Mouse (Mus musculus): Measurements from ENCODE around the gene Nup93. TPM values are rescaled to one million over a fixed set of nuclear protein-coding genes. Genes with fewer than 3 reads are reported as not detected.

Nup93 gene
- polyA plus RNA-seq, 1 experiment from 2014 or later = 99.9 TPM

DNA sequence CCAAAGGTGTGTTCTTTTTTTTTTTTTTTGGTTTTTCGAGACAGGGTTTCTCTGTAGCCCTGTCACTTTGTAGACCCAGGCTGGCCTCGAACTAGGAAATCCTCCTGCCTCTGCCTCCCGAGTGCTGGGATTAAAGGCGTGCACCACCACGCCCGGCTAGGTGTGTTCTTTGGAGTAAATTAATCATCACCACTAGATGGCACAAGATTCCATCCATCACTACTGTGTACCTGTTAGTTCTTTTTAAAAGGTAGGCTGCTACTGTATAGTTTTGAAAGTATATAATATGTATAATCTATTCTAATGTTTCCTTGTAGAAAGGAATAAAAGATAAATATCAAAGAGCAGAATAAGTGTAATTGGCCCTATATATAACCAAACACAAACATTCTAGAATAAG, 63.9 kb downstream of the Nup93 start:
- ATAC-seq (ENCODE audit: borderline replicate concordance, extremely low read depth, low FRiP score, low TSS enrichment) = no peak
- no peak overlapping the region for H3K27ac ChIP-seq
- H3K27me3 ChIP-seq = no peaks in the 10 kb centered on the region
- no peaks in the 10 kb centered on the region for H3K9me3 ChIP-seq
- no peak overlapping the region for H3K9ac ChIP-seq
- 86% methylated on average over 6 of the region's 6 CpGs for WGBS
- no peaks in the 10 kb centered on the region for H3K36me3 ChIP-seq
- H3K4me1 ChIP-seq = peaks cover 18% of the 10 kb centered on the region
- no peak overlapping the region for H3K4me3 ChIP-seq
- no peak overlapping the region for H3K4me2 ChIP-seq

DNA sequence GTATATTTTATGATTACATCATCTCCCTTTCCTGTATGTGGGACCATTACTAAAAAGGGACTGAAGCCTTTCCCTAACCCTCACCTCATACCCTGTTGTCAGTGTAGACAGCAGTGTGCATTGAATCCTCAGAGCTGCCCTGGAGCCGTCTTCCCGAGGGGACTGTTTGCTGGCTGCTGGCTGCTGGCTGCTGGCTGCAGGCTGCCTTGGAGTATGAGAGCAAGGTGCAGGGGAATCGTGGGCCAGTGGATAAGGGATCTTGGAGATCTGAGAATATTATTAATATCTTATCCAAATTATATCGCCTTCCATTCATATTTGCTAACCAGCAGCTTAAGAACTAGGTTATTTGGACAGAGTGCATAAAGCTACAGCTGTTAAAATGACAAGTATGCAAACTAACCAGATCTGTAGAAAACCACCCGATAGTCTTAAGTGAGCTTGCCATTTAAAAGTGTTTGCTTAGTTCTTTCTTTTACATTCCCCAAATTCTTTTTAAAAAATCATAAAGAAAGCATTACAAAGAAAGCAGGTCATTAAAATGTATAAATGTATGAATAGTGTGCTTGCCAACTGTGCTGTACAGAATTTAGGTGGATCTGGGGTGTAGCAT, 65.7 kb downstream of the Nup93 start:
- no peak for ATAC-seq (ENCODE audit: borderline replicate concordance, extremely low read depth, low FRiP score, low TSS enrichment)

DNA sequence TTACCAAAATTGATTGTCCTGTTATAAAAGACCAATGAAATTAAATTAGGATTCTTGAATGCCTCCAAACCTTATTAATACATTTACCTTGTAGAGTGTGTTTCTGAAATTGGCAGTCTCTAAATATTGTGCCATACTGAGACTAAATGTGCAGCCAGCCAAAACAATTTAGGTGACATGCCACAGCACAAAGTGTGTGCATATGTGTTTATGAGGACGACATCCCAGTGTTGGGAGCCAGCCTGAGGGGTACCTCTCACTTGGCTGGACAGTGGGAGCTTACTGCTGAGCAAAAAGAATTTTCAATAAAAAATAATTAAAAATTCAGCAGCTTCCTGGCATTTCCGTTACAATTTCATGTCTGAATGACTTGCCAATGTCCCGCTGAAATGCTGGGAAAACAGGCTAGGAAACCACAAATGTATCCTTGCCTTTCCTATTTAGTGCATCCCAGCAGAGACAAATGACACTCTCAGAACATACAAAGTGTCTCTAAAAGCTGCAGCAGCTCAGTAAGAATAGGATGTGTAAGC, 68.2 kb downstream of the Nup93 start:
- Histone ChIP-seq H3K4me1 (peaks cover 20% of the 10 kb centered on the region), H3K27ac (no peak overlapping the region), H3K27me3 (no peaks in the 10 kb centered on the region), H3K4me3 (no peak overlapping the region), H3K9me3 (no peaks in the 10 kb centered on the region), H3K4me2 (no peak overlapping the region), H3K36me3 (no peaks in the 10 kb centered on the region), H3K9ac (no peak overlapping the region)
- no peak for ATAC-seq (ENCODE audit: borderline replicate concordance, extremely low read depth, low FRiP score, low TSS enrichment)
- 91% methylated on average over 3 of the region's 3 CpGs for WGBS

More for the DNA sequence above, 65.7 kb downstream of the Nup93 start:
- Histone ChIP-seq H3K36me3 (no peaks in the 10 kb centered on the region), H3K4me1 (peaks cover 20% of the 10 kb centered on the region), H3K9ac (no peak overlapping the region), H3K9me3 (no peaks in the 10 kb centered on the region), H3K4me3 (no peak overlapping the region), H3K27me3 (no peaks in the 10 kb centered on the region), H3K4me2 (peak overlapping the region; percentile 20; the same call in 1 of the 2 replicates), H3K27ac (peak overlapping the region; percentile 81)
- 36% methylated on average over 5 of the region's 5 CpGs for WGBS

DNA sequence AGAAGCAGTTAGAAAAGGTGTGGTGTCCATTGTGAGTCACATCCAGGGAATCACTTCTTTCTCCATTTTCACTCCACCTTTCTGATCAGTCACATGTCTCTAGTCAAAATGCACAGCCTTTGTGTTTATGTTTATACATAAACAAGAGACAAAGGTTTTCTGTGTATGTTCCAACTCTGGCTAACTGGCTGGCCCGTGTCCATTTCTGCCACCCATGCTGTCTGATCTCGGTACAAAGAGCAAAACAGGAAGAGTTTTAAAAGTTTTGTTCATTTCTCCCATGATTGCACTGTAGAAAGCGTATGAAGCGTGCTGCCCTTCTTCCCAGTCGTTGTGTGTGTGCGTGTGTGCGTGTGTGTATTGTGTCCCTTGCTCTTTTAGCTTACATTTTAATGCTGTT, 69.8 kb downstream of the Nup93 start:
- H3K4me1 ChIP-seq = peaks cover 20% of the 10 kb centered on the region
- H3K27ac ChIP-seq = no peak overlapping the region
- no peaks in the 10 kb centered on the region for H3K9me3 ChIP-seq
- no peaks in the 10 kb centered on the region for H3K27me3 ChIP-seq
- H3K9ac ChIP-seq = no peak overlapping the region
- no peak overlapping the region for H3K4me3 ChIP-seq
- no peaks in the 10 kb centered on the region for H3K36me3 ChIP-seq
- 62% methylated on average over 7 of the region's 7 CpGs for WGBS
- ATAC-seq (ENCODE audit: borderline replicate concordance, extremely low read depth, low FRiP score, low TSS enrichment) = no peak
- H3K4me2 ChIP-seq = no peak overlapping the region

DNA sequence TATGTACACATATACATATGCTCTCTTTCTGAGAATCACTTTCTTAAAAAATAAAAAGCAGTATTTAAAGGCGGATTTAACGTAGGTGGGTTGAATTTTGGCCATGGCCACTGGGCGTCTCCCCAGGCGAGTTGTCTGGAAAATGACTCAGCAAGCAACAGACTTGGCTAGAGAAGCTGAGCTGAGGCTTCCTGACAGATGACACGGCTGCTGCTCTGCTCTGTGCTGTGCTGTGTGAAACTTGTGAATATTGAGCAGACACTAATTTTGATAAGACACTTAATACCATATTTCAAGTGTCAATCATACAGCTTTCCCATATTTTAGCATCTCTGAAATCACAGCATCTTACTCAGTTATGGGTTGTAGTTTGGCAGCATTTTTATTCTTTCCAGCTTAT, 76.2 kb downstream of the Nup93 start:
- Histone ChIP-seq H3K27ac (no peak overlapping the region), H3K36me3 (no peaks in the 10 kb centered on the region), H3K9ac (no peak overlapping the region), H3K4me3 (no peak overlapping the region), H3K4me2 (no peak overlapping the region), H3K27me3 (no peaks in the 10 kb centered on the region), H3K4me1 (peaks cover 21% of the 10 kb centered on the region; the same call in 1 of the 2 replicates), H3K9me3 (no peaks in the 10 kb centered on the region)
- no peak for ATAC-seq (ENCODE audit: borderline replicate concordance, extremely low read depth, low FRiP score, low TSS enrichment)
- 86% methylated on average over 5 of the region's 5 CpGs for WGBS

DNA sequence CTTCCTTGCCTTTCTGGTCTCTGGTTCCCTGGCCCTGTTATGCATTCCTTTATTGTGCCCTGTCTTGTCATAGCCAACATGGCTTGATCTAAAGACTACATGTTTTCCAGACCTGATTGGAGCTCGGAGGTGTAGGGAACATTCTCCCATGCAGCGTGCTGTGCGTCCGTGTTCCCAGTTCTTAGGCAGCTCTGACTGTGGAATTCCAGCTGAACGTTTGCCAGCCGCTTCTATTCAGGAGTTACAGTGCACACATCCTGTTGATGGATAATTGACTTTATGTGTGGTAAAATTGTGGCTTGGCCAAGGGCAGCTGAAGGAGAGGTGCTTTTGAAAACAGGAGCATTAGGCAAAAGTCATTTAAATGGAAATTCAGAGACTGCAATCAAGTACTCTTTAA, 77.7 kb downstream of the Nup93 start:
- no peaks in the 10 kb centered on the region for H3K27me3 ChIP-seq
- H3K27ac ChIP-seq = peak overlapping the region; percentile 57; the same call in 1 of the 2 replicates
- H3K4me1 ChIP-seq = peaks cover 30% of the 10 kb centered on the region
- no peak overlapping the region for H3K4me3 ChIP-seq
- no peak overlapping the region for H3K4me2 ChIP-seq
- H3K9me3 ChIP-seq = no peaks in the 10 kb centered on the region
- 50% methylated on average over 6 of the region's 6 CpGs for WGBS
- no peak for ATAC-seq (ENCODE audit: borderline replicate concordance, extremely low read depth, low FRiP score, low TSS enrichment)
- H3K36me3 ChIP-seq = no peaks in the 10 kb centered on the region
- H3K9ac ChIP-seq = no peak overlapping the region

DNA sequence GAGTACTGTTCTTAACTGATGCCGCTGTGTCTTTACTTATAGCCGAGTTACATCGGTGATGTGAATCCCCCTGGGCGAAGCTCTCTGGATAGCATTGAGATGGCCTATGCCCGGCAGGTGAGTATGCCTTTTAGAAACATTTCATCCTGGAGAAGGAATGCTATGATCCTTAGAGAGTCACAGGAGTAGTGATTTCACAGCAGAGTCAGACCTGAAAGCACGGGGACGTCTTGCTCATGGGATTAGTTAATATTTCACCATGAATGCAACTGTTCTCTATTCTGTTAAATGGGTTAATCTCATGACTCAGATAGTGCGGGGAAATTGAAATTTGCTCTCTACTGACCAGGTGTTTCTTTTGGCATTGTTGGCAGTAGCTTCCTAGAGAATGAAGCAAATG, 78.3 kb downstream of the Nup93 start:
- no peak overlapping the region for H3K4me3 ChIP-seq
- ATAC-seq (ENCODE audit: borderline replicate concordance, extremely low read depth, low FRiP score, low TSS enrichment) = no peak
- H3K4me1 ChIP-seq = peaks cover 33% of the 10 kb centered on the region
- WGBS = 87% methylated on average over 8 of the region's 8 CpGs
- H3K27ac ChIP-seq = no peak overlapping the region; the same call in 1 of the 2 replicates
- H3K4me2 ChIP-seq = no peak overlapping the region
- H3K9me3 ChIP-seq = no peaks in the 10 kb centered on the region
- H3K36me3 ChIP-seq = no peaks in the 10 kb centered on the region
- H3K27me3 ChIP-seq = no peaks in the 10 kb centered on the region
- H3K9ac ChIP-seq = no peak overlapping the region

DNA sequence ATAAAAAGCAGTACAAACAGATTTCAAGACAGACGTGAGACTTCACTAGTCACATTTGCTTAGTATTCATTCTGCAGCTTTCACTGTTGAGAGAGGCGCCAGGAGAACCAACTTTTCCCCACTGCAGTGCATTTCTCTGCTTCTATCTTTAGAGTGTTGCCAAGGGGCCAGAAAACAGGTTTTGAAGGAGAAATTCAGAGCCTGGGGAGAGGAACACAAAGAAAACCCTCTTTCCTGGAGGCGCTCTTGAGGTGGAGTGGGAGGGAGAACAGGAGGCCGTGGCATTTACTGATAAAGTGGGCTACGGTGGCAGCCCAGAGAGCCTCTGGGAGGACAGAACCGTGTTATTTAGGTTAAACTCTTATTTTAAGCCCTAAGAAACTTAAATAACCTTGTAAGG, 81.3 kb downstream of the Nup93 start:
- Histone ChIP-seq H3K27me3 (no peaks in the 10 kb centered on the region), H3K9me3 (no peaks in the 10 kb centered on the region), H3K4me2 (no peak overlapping the region), H3K9ac (no peak overlapping the region), H3K4me1 (peaks cover 33% of the 10 kb centered on the region), H3K36me3 (no peaks in the 10 kb centered on the region), H3K27ac (peak overlapping the region; percentile 90), H3K4me3 (no peak overlapping the region)
- ATAC-seq (ENCODE audit: borderline replicate concordance, extremely low read depth, low FRiP score, low TSS enrichment) = peak; percentile 36; the same call in 1 of the 2 replicates
- 54% methylated on average over 6 of the region's 6 CpGs for WGBS

DNA sequence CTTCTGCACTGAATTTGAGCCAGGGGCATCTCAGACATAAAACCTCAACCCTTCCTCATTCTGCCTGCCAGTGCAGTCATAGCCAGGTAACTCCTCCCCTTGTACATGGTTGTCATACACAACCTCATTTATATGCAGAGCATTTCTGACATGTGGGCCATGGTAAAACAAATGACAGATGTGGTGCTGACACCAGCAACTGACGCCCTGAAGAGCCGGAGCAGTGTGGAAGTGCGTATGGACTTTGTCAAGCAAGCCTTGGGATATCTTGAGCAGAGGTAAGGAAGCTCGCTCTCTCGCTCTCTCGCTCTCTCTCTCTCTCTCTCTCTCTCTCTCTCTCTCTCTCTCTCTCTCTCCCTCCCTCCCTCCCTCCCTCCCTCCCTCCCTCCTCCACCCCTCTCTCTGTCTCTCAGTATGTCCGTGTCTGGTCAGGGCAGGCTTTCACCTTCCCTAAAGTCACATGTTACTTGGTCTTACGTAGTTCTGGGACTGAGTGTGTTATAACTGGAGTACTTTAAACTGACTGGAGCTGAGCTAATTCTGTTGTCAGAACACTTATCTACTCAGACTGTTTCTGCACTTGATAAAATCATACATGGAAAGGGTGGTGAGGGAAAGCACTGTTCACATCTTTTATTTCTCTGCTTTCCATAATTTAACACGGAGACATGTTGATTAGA, 82.1 kb downstream of the Nup93 start:
- WGBS = 60% methylated on average over 9 of the region's 9 CpGs
- H3K9me3 ChIP-seq = no peaks in the 10 kb centered on the region
- H3K4me2 ChIP-seq = no peak overlapping the region
- H3K9ac ChIP-seq = no peak overlapping the region
- no peaks in the 10 kb centered on the region for H3K27me3 ChIP-seq
- H3K36me3 ChIP-seq = no peaks in the 10 kb centered on the region
- peak overlapping the region; percentile 90 for H3K27ac ChIP-seq
- H3K4me3 ChIP-seq = no peak overlapping the region
- ATAC-seq (ENCODE audit: borderline replicate concordance, extremely low read depth, low FRiP score, low TSS enrichment) = no peak
- H3K4me1 ChIP-seq = peaks cover 33% of the 10 kb centered on the region

DNA sequence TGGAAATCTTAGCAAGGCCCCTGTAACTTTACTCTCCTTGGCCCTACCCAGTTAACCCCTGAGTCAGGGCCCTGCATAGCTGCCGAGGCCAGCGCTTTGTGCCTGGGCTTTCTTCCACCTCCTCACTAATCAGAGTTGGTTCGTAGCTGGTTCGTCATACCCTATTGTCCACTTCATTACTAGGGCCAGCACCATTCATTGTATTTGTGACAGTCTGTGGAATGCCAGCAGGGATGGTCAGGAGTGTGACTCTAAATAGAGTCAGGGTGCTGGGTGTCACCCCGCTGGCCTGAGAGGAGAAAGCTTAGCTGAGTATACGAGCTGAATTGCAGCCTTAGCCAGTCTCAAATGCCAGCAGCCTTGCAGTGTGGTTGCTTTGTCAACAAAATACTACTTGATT, 82.7 kb downstream of the Nup93 start:
- no peaks in the 10 kb centered on the region for H3K9me3 ChIP-seq
- H3K9ac ChIP-seq = no peak overlapping the region
- no peaks in the 10 kb centered on the region for H3K27me3 ChIP-seq
- WGBS = 68% methylated on average over 6 of the region's 6 CpGs
- no peak overlapping the region for H3K4me2 ChIP-seq
- no peak overlapping the region for H3K4me3 ChIP-seq
- no peak for ATAC-seq (ENCODE audit: borderline replicate concordance, extremely low read depth, low FRiP score, low TSS enrichment)
- peaks cover 28% of the 10 kb centered on the region for H3K4me1 ChIP-seq
- no peaks in the 10 kb centered on the region for H3K36me3 ChIP-seq
- H3K27ac ChIP-seq = peak overlapping the region; percentile 90

DNA sequence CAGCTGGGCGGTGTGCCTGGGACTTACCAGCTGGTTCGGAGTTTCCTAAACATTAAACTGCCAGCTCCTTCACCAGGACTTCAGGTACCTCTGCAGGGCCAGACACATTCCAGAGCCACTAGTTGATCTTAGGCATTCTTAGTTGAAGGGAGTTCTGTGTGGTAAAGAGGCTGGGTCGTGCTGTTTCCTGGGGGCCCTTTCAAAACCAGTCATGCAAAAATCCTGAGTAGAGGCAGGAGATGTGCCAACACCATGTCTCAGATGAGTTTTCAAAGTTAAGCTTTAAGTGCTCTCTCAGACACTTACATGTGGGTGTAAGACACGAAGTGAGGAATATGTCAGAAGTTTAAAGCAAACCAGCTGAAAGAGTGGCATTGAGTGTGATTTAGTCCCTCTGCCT, 86.4 kb downstream of the Nup93 start:
- Histone ChIP-seq H3K9ac (no peak overlapping the region), H3K9me3 (no peaks in the 10 kb centered on the region), H3K4me3 (no peak overlapping the region), H3K27ac (peak overlapping the region; percentile 72), H3K36me3 (peaks cover 24% of the 10 kb centered on the region), H3K4me1 (peaks cover 12% of the 10 kb centered on the region), H3K4me2 (no peak overlapping the region), H3K27me3 (no peaks in the 10 kb centered on the region)
- ATAC-seq (ENCODE audit: borderline replicate concordance, extremely low read depth, low FRiP score, low TSS enrichment) = peak; percentile 69; the same call in 1 of the 2 replicates
- WGBS = 66% methylated on average over 4 of the region's 4 CpGs

DNA sequence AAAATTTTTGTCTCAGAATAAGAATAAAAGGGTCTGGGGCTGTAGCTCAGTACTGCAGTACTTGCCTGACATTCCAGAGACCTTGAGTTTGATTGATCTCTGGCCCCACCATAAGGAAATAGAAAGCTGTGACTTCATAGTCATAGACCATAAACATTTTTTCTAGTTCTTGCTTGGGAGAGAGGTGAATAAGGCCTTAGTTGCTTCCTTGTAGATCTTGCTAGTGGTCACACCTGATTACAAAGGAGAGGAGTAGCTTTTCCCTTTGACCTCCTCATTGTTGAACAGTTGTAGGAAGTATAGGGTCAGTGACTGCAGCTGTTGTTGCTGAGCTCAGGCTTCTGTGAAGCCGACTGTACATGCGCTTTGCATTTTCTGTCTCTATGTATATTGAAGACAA, 90.0 kb downstream of the Nup93 start:
- no peak overlapping the region for H3K4me2 ChIP-seq
- no peak for ATAC-seq (ENCODE audit: borderline replicate concordance, extremely low read depth, low FRiP score, low TSS enrichment)
- H3K4me1 ChIP-seq = peaks cover 11% of the 10 kb centered on the region; the same call in 1 of the 2 replicates
- H3K27ac ChIP-seq = no peak overlapping the region
- no peak overlapping the region for H3K9ac ChIP-seq
- no peaks in the 10 kb centered on the region for H3K27me3 ChIP-seq
- WGBS = 97% methylated on average over 2 of the region's 2 CpGs
- no peaks in the 10 kb centered on the region for H3K9me3 ChIP-seq
- H3K36me3 ChIP-seq = peaks cover 36% of the 10 kb centered on the region
- H3K4me3 ChIP-seq = no peak overlapping the region
